Mouse (Mus musculus) thymus, adult 2 months (tissue): ENCODE data around the gene Gbe1.

Source experiments
- CTCF ChIP-seq: fragments of 200-500 bp; IDR thresholded peaks from 2 replicates; pipeline ENCODE4 v1.5.1; 2012; ENCODE audit warnings: mild to moderate bottlenecking, control low read depth, low read length, moderate library complexity, borderline replicate concordance; ENCODE audit not compliant: control insufficient read depth, poor library complexity, insufficient read depth; ENCODE audit errors: extremely low read depth
- POLR2A ChIP-seq: fragments of 200-500 bp; IDR thresholded peaks from 2 replicates; pipeline ENCODE4 v1.6.1; 2012; ENCODE audit warnings: mild to moderate bottlenecking, low read length, control low read depth, moderate library complexity; ENCODE audit not compliant: control insufficient read depth, poor library complexity, insufficient read depth; ENCODE audit errors: extremely low read depth

DNA sequence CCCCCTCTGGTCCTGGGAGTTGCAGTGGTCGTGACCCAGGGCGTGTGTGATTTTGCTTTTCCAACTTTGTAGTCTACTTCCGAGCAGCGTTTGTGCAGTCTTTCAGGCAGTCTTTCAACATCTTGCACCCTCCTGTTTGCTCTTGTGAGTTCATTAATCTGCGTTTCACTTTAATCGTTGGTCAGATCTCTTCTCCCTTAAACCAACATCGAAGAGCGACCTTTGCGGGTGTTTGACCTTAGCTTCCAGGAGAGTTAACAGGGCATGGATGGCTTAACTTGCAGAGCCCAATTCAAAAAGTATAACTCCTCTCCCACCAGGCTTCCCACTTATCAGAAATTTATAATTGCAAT lies 805 bp downstream of the Gbe1 start:
- TF ChIP-seq CTCF, result no peak
- TF ChIP-seq POLR2A, result no peak
